Mouse (Mus musculus): Measurements from ENCODE around the gene E130309D02Rik.

GRCm38 (mm10) chr5:143346367-143346766, 31.2 kb upstream of the E130309D02Rik start:
- TF ChIP-seq CTCF (IDR thresholded peaks at IDR 0.05), result no peak
- TF ChIP-seq POLR2A (IDR thresholded peaks at IDR 0.05; ENCODE audit: insufficient read depth, low read depth, low read length), result no peak

Data from heart, adult 2 months (tissue).